In the genomic region with DNA sequence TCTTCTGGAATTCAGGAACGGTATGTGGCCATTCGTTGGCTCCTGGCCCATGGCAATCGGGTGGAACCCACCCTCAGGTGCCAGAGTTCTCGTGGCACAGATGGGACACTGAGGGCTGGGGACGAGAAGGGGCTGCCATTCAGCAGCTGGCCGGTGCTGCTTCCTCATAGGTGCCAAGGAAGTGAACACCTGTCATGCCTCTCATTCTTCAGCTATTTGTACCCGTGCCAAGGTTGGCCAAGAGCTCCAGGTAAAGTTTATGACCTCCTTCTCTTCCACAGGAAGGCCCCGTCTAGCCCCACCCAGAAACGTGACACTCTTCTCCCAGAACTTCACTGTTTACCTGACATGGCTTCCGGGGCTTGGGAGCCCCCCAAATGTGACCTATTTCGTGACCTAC, we compare ENCODE assay signal across 26 mouse cellular contexts. TPM values are rescaled to one million over a fixed set of nuclear protein-coding genes. Genes with fewer than 3 reads are reported as not detected.
DNase-seq lines count a peak whose midpoint lies in the region; ATAC-seq and TF ChIP-seq lines count a peak whose summit lies in the region.
"Had no signal": no experiment of that assay in that cellular context is flagged by ENCODE, and none has a peak within 500 bp of the region (broad histone marks: within the 10 kb centered on the region; RNA-seq: fewer than 3 reads in every experiment).

No protein-coding gene starts in this region.

- no peaks in the 10 kb centered on the region for H3K9me3 ChIP-seq in midbrain, embryonic 14.5 days (ENCODE audit: control insufficient read depth, low read length)
- H3K9me3 ChIP-seq: embryonic facial prominence, embryonic 12.5 days; heart, embryonic 13.5 days; limb, embryonic 12.5 days; midbrain, embryonic 15.5 days; neural tube, embryonic 12.5 days had no signal

- TF ChIP-seq POLR2A in lung, adult 2 months (IDR thresholded peaks at IDR 0.05; ENCODE audit: borderline replicate concordance, extremely low read depth, low read depth, low read length): no peak

- no peak overlapping the region for H3K9ac ChIP-seq in midbrain, embryonic 14.5 days (replicated peaks; ENCODE audit: low read length)
- H3K9ac ChIP-seq: embryonic facial prominence, embryonic 12.5 days; heart, embryonic 13.5 days; limb, embryonic 12.5 days; liver, postnatal 0 days; midbrain, embryonic 15.5 days; neural tube, embryonic 12.5 days had no signal

- H3K4me2 ChIP-seq in midbrain, embryonic 14.5 days (ENCODE audit: low read length): no peak overlapping the region
- H3K4me2 ChIP-seq: embryonic facial prominence, embryonic 12.5 days; heart, embryonic 13.5 days; limb, embryonic 12.5 days; liver, embryonic 11.5 days; midbrain, embryonic 15.5 days; neural tube, embryonic 12.5 days had no signal

- H3K36me3 ChIP-seq in midbrain, embryonic 14.5 days (ENCODE audit: control insufficient read depth, insufficient read depth, low read length): no peaks in the 10 kb centered on the region
- H3K36me3 ChIP-seq: embryonic facial prominence, embryonic 12.5 days; heart, embryonic 13.5 days; limb, embryonic 12.5 days; midbrain, embryonic 15.5 days; neural tube, embryonic 12.5 days had no signal

- WGBS in lung, adult 2 months: 53% methylated on average over 11 of the region's 11 CpGs
- 83% methylated on average over 11 of the region's 11 CpGs for WGBS in midbrain, embryonic 14.5 days

- peaks cover 22% of the 10 kb centered on the region for H3K27me3 ChIP-seq in midbrain, embryonic 14.5 days (ENCODE audit: control insufficient read depth, insufficient read depth, low read length)

- ATAC-seq in midbrain, embryonic 14.5 days (ENCODE audit: low FRiP score, low TSS enrichment): no peak
- ATAC-seq: hindbrain, postnatal 0 days; intestine, embryonic 16.5 days; liver, postnatal 0 days; midbrain, embryonic 15.5 days had no signal

- DNase-seq in kidney, adult 18-20 months: peak; percentile 17
- DNase-seq in kidney, postnatal 4 days: no peak
- DNase-seq in kidney, postnatal 14 days: peak; percentile 19
- peak; percentile 57 for DNase-seq in lung, adult 2 months
- peak; percentile 82 for DNase-seq in lung, postnatal 36 days
- no peak for DNase-seq in midbrain, embryonic 14.5 days
- DNase-seq in testis, postnatal 10 days (ENCODE audit: low spot score): no peak
- DNase-seq: adrenal gland, postnatal 14 days; cerebellum, adult 2 months; cerebellum, postnatal 25 days; gastrocnemius, postnatal 36 days; heart, adult 2 months; heart, postnatal 14 days; liver, postnatal 0 days; right cerebral cortex, postnatal 25 days; thymus, postnatal 25 days had no signal

- no peaks in the 10 kb centered on the region for H3K4me1 ChIP-seq in lung, adult 2 months (ENCODE audit: control insufficient read depth, insufficient read depth, low read length)
- H3K4me1 ChIP-seq in midbrain, embryonic 14.5 days (ENCODE audit: control insufficient read depth, insufficient read depth, low read length): peaks cover 4% of the 10 kb centered on the region
- H3K4me1 ChIP-seq: embryonic facial prominence, embryonic 12.5 days had no signal

- H3K27ac ChIP-seq in midbrain, embryonic 14.5 days (replicated peaks; ENCODE audit: low read depth, low read length): no peak overlapping the region
- H3K27ac ChIP-seq: embryonic facial prominence, embryonic 12.5 days; heart, adult 2 months; heart, embryonic 13.5 days; hindbrain, postnatal 0 days; limb, embryonic 12.5 days; midbrain, embryonic 15.5 days; neural tube, embryonic 12.5 days had no signal

- H3K4me3 ChIP-seq in lung, adult 2 months (replicated peaks; ENCODE audit: extremely low read depth, low read depth, low read length): no peak overlapping the region
- H3K4me3 ChIP-seq in midbrain, embryonic 14.5 days (replicated peaks; ENCODE audit: low read depth, low read length): no peak overlapping the region
- H3K4me3 ChIP-seq: embryonic facial prominence, embryonic 12.5 days; heart, adult 2 months; heart, embryonic 13.5 days; limb, embryonic 12.5 days; midbrain, embryonic 15.5 days; neural tube, embryonic 12.5 days had no signal

- no peak for TF ChIP-seq CTCF in lung, adult 2 months (IDR thresholded peaks at IDR 0.05; ENCODE audit: insufficient read depth, low read length)

RNA-seq across cellular contexts. Expression of a gene that starts 4.2 kb away (rescaled TPM):
- polyA plus RNA-seq in lung, adult 2 months (2012; rRNA removed): 6.7 and 8.8 TPM in 2 replicates
- 0.13 and 0.22 TPM in 2 replicates for polyA plus RNA-seq in midbrain, embryonic 14.5 days (2014; fragmentation: Nextera tagmentation; extraction: Ambion mirVana)

RNA-seq across cellular contexts. Expression of a gene that starts 37.7 kb away (rescaled TPM):
- polyA plus RNA-seq in lung, adult 2 months (2012; rRNA removed): 2.0 and 3.0 TPM in 2 replicates
- polyA plus RNA-seq in midbrain, embryonic 14.5 days (2014; fragmentation: Nextera tagmentation; extraction: Ambion mirVana): not detected in 2 replicates
- polyA plus RNA-seq: cerebellum, adult 2 months; embryonic facial prominence, embryonic 12.5 days; forebrain, embryonic 11.5 days; heart, embryonic 13.5 days; hindbrain, embryonic 11.5 days; hindbrain, postnatal 0 days; limb, embryonic 12.5 days; midbrain, embryonic 15.5 days; neural tube, embryonic 12.5 days had no signal

Comparison
In these comparisons a context has a peak if more than half of its experiments do, and no peak if none do; other contexts are left out.
1. DNase-seq: peak in kidney, adult 18-20 months (single experiment), kidney, postnatal 14 days (single experiment), lung, adult 2 months (single experiment) and lung, postnatal 36 days (single experiment); none in kidney, postnatal 4 days (0 of 2), midbrain, embryonic 14.5 days (single experiment) and testis, postnatal 10 days (single experiment).